Mouse (Mus musculus) myocyte (in vitro differentiated cells): Measurements from ENCODE around the gene Cd163l1. TPM values are rescaled to one million over a fixed set of nuclear protein-coding genes. Genes with fewer than 3 reads are reported as not detected.

Experiments
- H3K27me3 ChIP-seq: one replicate; pipeline ENCODE4 v1.6.1; 2011; ENCODE audit not compliant: control insufficient read depth, insufficient read depth, insufficient read length
- H3K36me3 ChIP-seq: one replicate; pipeline ENCODE4 v1.6.1; 2011; ENCODE audit not compliant: control insufficient read depth, insufficient read depth
- H3K4me2 ChIP-seq: one replicate; pipeline ENCODE4 v1.6.1; 2011; ENCODE audit warnings: low read depth, control low read depth
- H3K4me3 ChIP-seq: one replicate; pipeline ENCODE4 v1.5.1; 2011; ENCODE audit warnings: mild to moderate bottlenecking, control low read depth, moderate library complexity
- H3K79me2 ChIP-seq: one replicate; pipeline ENCODE4 v1.6.1; 2011; ENCODE audit not compliant: control insufficient read depth, insufficient read depth
- H3ac ChIP-seq: one replicate; pipeline ENCODE4 v1.6.1; 2011; ENCODE audit not compliant: control insufficient read depth, insufficient read length
- CEBPB ChIP-seq: IDR thresholded peaks from 2 replicates; pipeline ENCODE4 v1.6.1; 2011; ENCODE audit warnings: mild to moderate bottlenecking, moderate library complexity; ENCODE audit not compliant: poor library complexity, insufficient read depth, severe bottlenecking
- E2F4 ChIP-seq: IDR thresholded peaks from one replicate; pipeline ENCODE4 v1.6.1; 2011; ENCODE audit warnings: mild to moderate bottlenecking, control low read depth, moderate library complexity; ENCODE audit not compliant: insufficient read depth
- MAX ChIP-seq: IDR thresholded peaks from one replicate; pipeline ENCODE4 v1.6.1; 2011; ENCODE audit warnings: low read depth, mild to moderate bottlenecking, control low read depth
- MYOD1 ChIP-seq, 3 experiments: IDR thresholded peaks; one replicate each; pipeline ENCODE4 v1.6.1; 2011; ENCODE audit warnings: control low read depth in 2 of 3, low read depth in 2 of 3, mild to moderate bottlenecking in 2 of 3, moderate library complexity in 1 of 3; ENCODE audit not compliant: insufficient read length in 2 of 3, control insufficient read depth in 1 of 3
- MYOG ChIP-seq, 3 experiments: IDR thresholded peaks; one replicate each; pipeline ENCODE4 v1.6.1; 2011; ENCODE audit warnings: control low read depth in 2 of 3, low read depth in 2 of 3, mild to moderate bottlenecking in 2 of 3; ENCODE audit not compliant: insufficient read length in 2 of 3, control insufficient read depth in 1 of 3, insufficient read depth in 1 of 3
- POLR2A ChIP-seq: IDR thresholded peaks from one replicate; pipeline ENCODE4 v1.6.1; 2011; ENCODE audit warnings: low read depth, mild to moderate bottlenecking, control low read depth, moderate library complexity; ENCODE audit not compliant: insufficient read length
- POLR2AphosphoS2 ChIP-seq: IDR thresholded peaks from one replicate; pipeline ENCODE4 v1.6.1; 2011; ENCODE audit warnings: low read depth, control low read depth; ENCODE audit not compliant: insufficient read length
- REST ChIP-seq: IDR thresholded peaks from one replicate; pipeline ENCODE4 v1.6.1; 2011; ENCODE audit warnings: mild to moderate bottlenecking, control low read depth, moderate library complexity; ENCODE audit not compliant: insufficient read depth, insufficient read length
- SRF ChIP-seq: IDR thresholded peaks from one replicate; pipeline ENCODE4 v1.6.1; 2011; ENCODE audit warnings: low read depth; ENCODE audit not compliant: control insufficient read depth, insufficient read length
- TCF12 ChIP-seq: IDR thresholded peaks from one replicate; pipeline ENCODE4 v1.6.1; 2011; ENCODE audit warnings: mild to moderate bottlenecking, control low read depth; ENCODE audit not compliant: poor library complexity, insufficient read depth, severe bottlenecking
- TCF3 ChIP-seq: IDR thresholded peaks from one replicate; pipeline ENCODE4 v1.6.1; 2011; ENCODE audit warnings: low read depth, control low read depth; ENCODE audit not compliant: insufficient read length
- USF1 ChIP-seq: IDR thresholded peaks from one replicate; pipeline ENCODE4 v1.6.1; 2011; ENCODE audit warnings: low read depth, mild to moderate bottlenecking, control low read depth, moderate library complexity
- polyA plus RNA-seq: library from polyadenylated mRNA; unstranded; fragments of >200 nt; fragmentation: generic; extraction: Trizol; gene quantifications from one replicate; pipeline ENCODE4 v1.2.1, GENCODE M21; 2012; ENCODE audit warnings: missing spikeins

Gene Cd163l1
- polyA plus RNA-seq, 1 experiment = not detected

DNA sequence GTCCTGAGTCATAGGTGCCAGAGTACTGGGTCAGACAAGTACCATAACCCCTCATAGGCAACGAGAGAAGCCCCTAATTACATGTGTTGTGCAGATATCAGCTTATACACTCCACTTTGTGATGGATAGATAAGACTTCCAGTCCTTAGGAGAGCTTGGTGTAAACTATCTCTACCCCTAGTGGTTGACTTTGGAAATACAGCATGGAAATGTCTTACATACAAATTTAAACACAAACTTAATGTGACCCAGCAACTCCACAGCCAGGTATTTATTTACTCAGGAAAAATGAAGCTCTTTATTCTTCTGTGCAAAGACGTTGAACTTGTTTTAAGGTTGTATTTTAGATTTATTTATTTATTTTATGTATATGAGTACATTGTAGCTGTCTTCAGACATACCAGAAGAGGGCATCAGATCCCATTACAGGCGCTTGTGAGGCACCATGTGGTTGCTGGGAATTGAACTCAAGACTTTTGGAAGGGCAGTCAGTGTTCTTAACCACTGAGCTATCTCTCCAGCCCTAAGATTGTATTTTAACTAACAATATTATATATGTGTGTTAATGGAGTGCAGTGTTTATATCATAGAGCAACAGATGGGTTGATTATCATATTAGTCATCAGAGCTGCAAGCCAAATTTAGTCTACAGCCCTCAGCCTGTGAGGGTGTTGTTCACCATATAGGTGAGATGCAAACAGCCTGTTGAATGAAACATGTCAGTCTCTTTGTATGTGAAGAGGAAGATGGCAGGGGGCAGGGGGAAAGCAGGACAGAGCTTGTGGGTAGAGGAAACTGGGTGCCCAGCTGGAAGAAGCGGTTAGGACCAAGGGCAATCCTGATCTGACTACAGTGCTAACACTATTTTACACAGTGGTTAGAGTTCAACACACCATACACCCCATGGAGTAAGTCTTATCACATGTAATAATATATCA, 29.4 kb upstream of the Cd163l1 start:
- TF ChIP-seq POLR2AphosphoS2 (no peak), SRF (no peak), MAX (no peak), TCF12 (no peak), REST (no peak), E2F4 (no peak), TCF3 (no peak), MYOG (IDR thresholded peaks at IDR 0.05; ENCODE audit: control insufficient read depth in 1 of 3, insufficient read depth in 1 of 3, insufficient read length in 2 of 3, low read depth in 2 of 3) (no peak), POLR2A (no peak), USF1 (no peak), MYOD1 (IDR thresholded peaks at IDR 0.05; ENCODE audit: control insufficient read depth in 1 of 3, insufficient read length in 2 of 3, low read depth in 2 of 3) (no peak), CEBPB (no peak)
- Histone ChIP-seq H3K4me2 (no peak overlapping the region), H3K27me3 (no peaks in the 10 kb centered on the region), H3ac (no peak overlapping the region), H3K79me2 (no peaks in the 10 kb centered on the region), H3K4me3 (no peak overlapping the region), H3K36me3 (no peaks in the 10 kb centered on the region)

DNA sequence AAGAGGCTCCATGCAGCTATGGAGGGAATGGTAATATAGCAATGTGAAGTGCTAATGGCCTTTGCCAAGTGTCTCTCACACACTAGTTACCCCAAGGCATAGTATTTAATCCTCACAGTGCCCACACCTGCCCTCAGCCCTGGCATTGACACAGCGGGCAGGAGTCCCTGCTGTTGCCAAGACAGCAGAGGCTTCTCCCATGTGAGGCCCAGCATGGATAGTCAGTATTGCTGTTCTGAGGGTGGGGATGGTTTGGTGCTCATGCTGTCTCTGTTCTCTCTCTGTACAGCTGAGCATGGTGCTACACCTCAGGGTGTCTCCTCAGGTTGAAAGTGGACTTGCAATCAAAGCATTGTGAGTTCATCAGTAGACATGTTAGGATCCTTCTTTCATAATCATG, 27.6 kb upstream of the Cd163l1 start:
- H3K4me3 ChIP-seq = no peak overlapping the region
- H3K79me2 ChIP-seq = no peaks in the 10 kb centered on the region
- TF ChIP-seq CEBPB = no peak
- no peak for TF ChIP-seq E2F4
- no peak for TF ChIP-seq TCF3
- TF ChIP-seq TCF12 = no peak
- H3K27me3 ChIP-seq = no peaks in the 10 kb centered on the region
- H3K4me2 ChIP-seq = no peak overlapping the region
- H3K36me3 ChIP-seq = no peaks in the 10 kb centered on the region
- H3ac ChIP-seq = no peak overlapping the region

DNA sequence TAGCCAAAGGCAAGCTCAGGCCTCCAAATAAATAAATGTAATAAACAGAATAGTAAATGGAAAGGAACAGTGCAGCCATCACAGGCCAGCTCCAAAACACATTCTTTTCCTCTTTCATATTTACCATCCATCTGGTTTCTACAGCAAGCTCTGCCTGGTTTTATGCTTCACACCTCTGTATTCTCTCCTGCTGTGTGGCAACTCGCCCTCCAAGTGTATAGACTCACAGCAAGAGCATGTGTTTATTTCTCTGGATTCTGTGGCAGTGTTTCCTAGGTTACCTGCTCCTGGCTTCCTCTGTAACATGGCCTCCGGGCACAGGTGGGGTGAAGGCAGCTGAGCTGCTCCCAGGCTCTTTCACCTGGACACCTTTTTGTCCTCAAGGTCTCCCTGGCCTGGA, 25.6 kb upstream of the Cd163l1 start:
- Histone ChIP-seq H3K36me3 (no peaks in the 10 kb centered on the region), H3ac (no peak overlapping the region), H3K4me2 (no peak overlapping the region), H3K79me2 (no peaks in the 10 kb centered on the region), H3K4me3 (no peak overlapping the region), H3K27me3 (no peaks in the 10 kb centered on the region)
- TF ChIP-seq POLR2AphosphoS2 (no peak), MAX (no peak), TCF3 (no peak), SRF (no peak), E2F4 (no peak)

DNA sequence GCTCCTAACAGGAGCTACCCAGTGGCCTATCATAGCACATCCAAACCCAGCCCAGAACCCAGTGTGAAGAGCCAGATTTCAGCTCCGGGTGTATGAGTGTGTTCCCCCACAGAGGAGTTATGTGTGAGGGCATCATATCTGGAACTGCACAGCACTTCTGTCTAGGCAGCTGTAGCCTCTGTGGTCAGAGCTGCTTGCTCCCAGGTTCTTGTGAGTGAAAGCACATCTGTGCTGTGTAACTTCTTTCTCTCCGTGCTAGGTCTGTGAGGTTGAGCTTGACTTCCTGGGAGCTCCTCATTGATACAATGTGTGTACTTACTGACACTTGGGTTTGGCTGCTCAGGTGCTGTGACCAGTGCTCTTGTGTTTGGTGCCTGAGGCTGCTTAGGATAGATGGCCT, 25.2 kb upstream of the Cd163l1 start:
- H3ac ChIP-seq = no peak overlapping the region
- H3K4me3 ChIP-seq = no peak overlapping the region
- no peak overlapping the region for H3K4me2 ChIP-seq
- H3K36me3 ChIP-seq = no peaks in the 10 kb centered on the region
- no peaks in the 10 kb centered on the region for H3K79me2 ChIP-seq
- H3K27me3 ChIP-seq = no peaks in the 10 kb centered on the region
- TF ChIP-seq MAX = no peak
- TF ChIP-seq POLR2A = no peak
- no peak for TF ChIP-seq E2F4
- no peak for TF ChIP-seq TCF12

DNA sequence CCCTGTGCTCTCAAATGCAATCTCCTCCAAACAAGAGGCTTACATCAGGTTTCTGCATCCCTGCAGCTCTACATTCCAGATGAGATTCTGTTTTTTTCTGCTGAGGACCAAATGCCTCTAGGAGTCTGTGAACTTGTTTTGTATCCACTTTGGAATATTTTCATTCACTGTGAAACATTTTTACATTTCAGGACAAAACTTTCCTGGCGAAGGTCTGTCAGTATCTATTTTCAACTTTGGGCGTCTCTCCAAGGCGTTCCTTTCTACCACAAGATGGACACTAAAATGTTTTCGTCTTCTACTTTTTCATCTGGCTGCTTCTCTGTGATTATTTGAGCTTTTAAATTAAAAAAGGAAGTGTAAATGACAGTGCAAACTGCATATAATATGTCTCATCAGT, 24.0 kb upstream of the Cd163l1 start:
- H3K27me3 ChIP-seq = no peaks in the 10 kb centered on the region
- no peak overlapping the region for H3ac ChIP-seq
- no peak for TF ChIP-seq SRF
- no peak overlapping the region for H3K4me2 ChIP-seq
- H3K36me3 ChIP-seq = no peaks in the 10 kb centered on the region
- no peak overlapping the region for H3K4me3 ChIP-seq
- H3K79me2 ChIP-seq = no peaks in the 10 kb centered on the region

DNA sequence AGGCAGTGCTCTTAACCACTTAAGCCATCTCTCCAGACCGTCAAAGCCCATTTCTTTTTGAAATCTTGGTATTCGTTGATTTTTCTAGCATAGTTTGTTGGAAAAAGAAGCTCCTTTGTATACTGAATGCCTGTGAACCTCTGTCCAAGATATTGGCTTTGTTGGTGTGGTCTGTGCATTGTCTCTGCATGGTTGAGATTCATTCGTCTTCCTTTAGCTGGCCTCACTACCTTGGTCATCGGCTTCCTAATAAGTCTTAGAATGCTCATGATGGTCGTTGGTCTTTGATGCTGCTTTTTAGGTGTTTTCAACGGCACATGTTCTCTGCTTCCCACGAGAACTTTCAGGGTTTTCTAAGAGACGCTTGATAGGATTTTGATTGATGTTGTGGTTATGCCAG, 22.1 kb upstream of the Cd163l1 start:
- H3K27me3 ChIP-seq = no peaks in the 10 kb centered on the region
- H3K79me2 ChIP-seq = no peaks in the 10 kb centered on the region
- H3K4me3 ChIP-seq = no peak overlapping the region
- no peak overlapping the region for H3K4me2 ChIP-seq
- H3ac ChIP-seq = no peak overlapping the region
- H3K36me3 ChIP-seq = no peaks in the 10 kb centered on the region
- no peak for TF ChIP-seq REST
- no peak for TF ChIP-seq MYOG (IDR thresholded peaks at IDR 0.05; ENCODE audit: control insufficient read depth in 1 of 3, insufficient read depth in 1 of 3, insufficient read length in 2 of 3, low read depth in 2 of 3)
- TF ChIP-seq E2F4 = no peak
- TF ChIP-seq USF1 = no peak
- no peak for TF ChIP-seq POLR2A
- TF ChIP-seq TCF12 = no peak
- TF ChIP-seq MAX = no peak
- no peak for TF ChIP-seq POLR2AphosphoS2
- TF ChIP-seq SRF = no peak
- TF ChIP-seq MYOD1 (IDR thresholded peaks at IDR 0.05; ENCODE audit: control insufficient read depth in 1 of 3, insufficient read length in 2 of 3, low read depth in 2 of 3) = no peak
- no peak for TF ChIP-seq CEBPB
- TF ChIP-seq TCF3 = no peak
